Comparison of ENCODE assay signal across 8 mouse cellular contexts in genomic region chr13:21896549-21897244, GRCm38 (mm10). TPM values are rescaled to one million over a fixed set of nuclear protein-coding genes. Genes with fewer than 3 reads are reported as not detected.
DNase-seq lines count a peak whose midpoint lies in the region; ATAC-seq lines count a peak whose summit lies in the region.

No protein-coding gene starts in this region.

- peaks cover 36% of the 10 kb centered on the region for H3K27me3 ChIP-seq in megakaryocyte, embryonic 14.5 days (replicated peaks)
- 0 out of 2 replicates have a peak, but pooled peaks cover 3% of the 10 kb centered on the region for H3K27me3 ChIP-seq in hindbrain, embryonic 14.5 days (ENCODE audit: control insufficient read depth, insufficient read depth, low read length)
- H3K27me3 ChIP-seq in limb, embryonic 13.5 days: 0 out of 2 replicates have a peak, but pooled peaks cover 3% of the 10 kb centered on the region

- ATAC-seq in megakaryocyte, adult 5-6 weeks (ENCODE audit: poor library complexity, severe bottlenecking): no peak
- peak; percentile 100 for ATAC-seq in hindbrain, embryonic 14.5 days (ENCODE audit: low FRiP score)
- ATAC-seq in limb, embryonic 13.5 days (ENCODE audit: low FRiP score, low read depth): peak; percentile 88

- no peaks in the 10 kb centered on the region for H3K36me3 ChIP-seq in megakaryocyte, embryonic 14.5 days (replicated peaks; ENCODE audit: low read length)
- H3K36me3 ChIP-seq in hindbrain, embryonic 14.5 days (replicated peaks; ENCODE audit: control insufficient read depth, insufficient read depth): no peaks in the 10 kb centered on the region
- H3K36me3 ChIP-seq in limb, embryonic 13.5 days: no peaks in the 10 kb centered on the region

- peak overlapping the region; percentile 54 for H3K4me2 ChIP-seq in hindbrain, embryonic 14.5 days (replicated peaks)
- H3K4me2 ChIP-seq in limb, embryonic 13.5 days (replicated peaks): peak overlapping the region; percentile 70

- H3K4me3 ChIP-seq in megakaryocyte, embryonic 14.5 days (replicated peaks): peak overlapping the region; percentile 78
- peak overlapping the region; percentile 51 for H3K4me3 ChIP-seq in hindbrain, embryonic 14.5 days (replicated peaks; ENCODE audit: low read length)
- peak overlapping the region; percentile 48 for H3K4me3 ChIP-seq in limb, embryonic 13.5 days

- H3K27ac ChIP-seq in hindbrain, embryonic 14.5 days: peak overlapping the region; percentile 89
- H3K27ac ChIP-seq in limb, embryonic 13.5 days: no peak overlapping the region

- H3K9ac ChIP-seq in hindbrain, embryonic 14.5 days: peak overlapping the region; percentile 76
- peak overlapping the region; percentile 56 for H3K9ac ChIP-seq in limb, embryonic 13.5 days

- 5% methylated on average over 24 of the region's 24 CpGs for WGBS in hindbrain, embryonic 14.5 days
- 6% methylated on average over 24 of the region's 24 CpGs for WGBS in limb, embryonic 13.5 days

- DNase-seq in embryo, embryonic 11 days: peak; percentile 89
- DNase-seq in hindbrain, embryonic 14.5 days (ENCODE audit: low spot score): peak; percentile 96
- DNase-seq in retina, postnatal 1 day: peak; percentile 67
- DNase-seq in urinary bladder, postnatal 10 days (ENCODE audit: low spot score): no peak
- DNase-seq in adrenal gland, adult 18-20 months (ENCODE audit: low spot score in 2 of 2): no peak

- H3K4me1 ChIP-seq in megakaryocyte, embryonic 14.5 days: peaks cover 11% of the 10 kb centered on the region
- H3K4me1 ChIP-seq in hindbrain, embryonic 14.5 days (replicated peaks; ENCODE audit: control insufficient read depth, insufficient read depth, low read length): peaks cover 8% of the 10 kb centered on the region; the same call in 1 of the 2 replicates
- peaks cover 11% of the 10 kb centered on the region; the same call in 1 of the 2 replicates for H3K4me1 ChIP-seq in limb, embryonic 13.5 days

- H3K9me3 ChIP-seq in megakaryocyte, embryonic 14.5 days: peaks cover 11% of the 10 kb centered on the region
- no peaks in the 10 kb centered on the region for H3K9me3 ChIP-seq in hindbrain, embryonic 14.5 days (ENCODE audit: control insufficient read depth, low read length)
- H3K9me3 ChIP-seq in limb, embryonic 13.5 days: 0 out of 2 replicates have a peak, but pooled peaks cover 3% of the 10 kb centered on the region

RNA-seq across cellular contexts. Expression of gene Zfp184, which starts 48.2 kb away (rescaled TPM):
- polyA plus RNA-seq in megakaryocyte, embryonic 14.5 days (2012; ENCODE audit: insufficient read depth, low replicate concordance): not detected in 2 replicates
- 0.23 and 0.36 TPM in 2 replicates for total RNA-seq in megakaryocyte, adult 5-6 weeks (2015)
- total RNA-seq in megakaryocyte, adult 5-6 weeks (2017): 0.65 TPM in 1 of 2 replicates, not detected in the other
- polyA plus RNA-seq in hindbrain, embryonic 14.5 days (2014; fragmentation: Nextera tagmentation; extraction: Ambion mirVana): 14.9 and 18.2 TPM in 2 replicates
- polyA plus RNA-seq in limb, embryonic 13.5 days (2015; fragmentation: Nextera tagmentation; extraction: Ambion mirVana): 18.3 and 20.2 TPM in 2 replicates
- total RNA-seq in adrenal gland, adult 18-20 months (2021): 1 to 10 TPM in 1 of 2 experiments, under 1 TPM in 1; 0.80 to 1.5 TPM

Comparison
In these comparisons a context has a peak if more than half of its experiments do, and no peak if none do; other contexts are left out.
1. DNase-seq: peak in embryo, embryonic 11 days (single experiment), hindbrain, embryonic 14.5 days (single experiment) and retina, postnatal 1 day (single experiment); none in urinary bladder, postnatal 10 days (single experiment) and adrenal gland, adult 18-20 months (0 of 2).
2. RNA of gene Zfp184, which starts 48.2 kb away (polyA plus RNA-seq): 18.3 to 20.2 TPM in limb, embryonic 13.5 days and 14.9 to 18.2 TPM in hindbrain, embryonic 14.5 days; not detected in megakaryocyte, embryonic 14.5 days; every median in the first group is over 10 times any median in the second.
3. Peak in every context shown above with its lines, with median percentiles within 50 percentile points of each other: H3K4me3 ChIP-seq.